Mouse (Mus musculus): ENCODE measurements around the gene Commd3.

Commd3 gene

GRCm38 (mm10) chr2:18718521-18718920 lies 46.3 kb downstream of the Commd3 start:
- in situ Hi-C loops (cut with MboI, MseI): no loop called here

GRCm38 (mm10) chr2:18722208-18722830 lies 50.1 kb downstream of the Commd3 start:
- in situ Hi-C loops (cut with MboI, MseI): no loop called here

GRCm38 (mm10) chr2:18724462-18724861 lies 52.3 kb downstream of the Commd3 start:
- in situ Hi-C loops (cut with MboI, MseI): no loop called here

Data from T-helper 1 cell (primary cell).